10 mouse cellular contexts compared by ENCODE assay signal in the genomic region with DNA sequence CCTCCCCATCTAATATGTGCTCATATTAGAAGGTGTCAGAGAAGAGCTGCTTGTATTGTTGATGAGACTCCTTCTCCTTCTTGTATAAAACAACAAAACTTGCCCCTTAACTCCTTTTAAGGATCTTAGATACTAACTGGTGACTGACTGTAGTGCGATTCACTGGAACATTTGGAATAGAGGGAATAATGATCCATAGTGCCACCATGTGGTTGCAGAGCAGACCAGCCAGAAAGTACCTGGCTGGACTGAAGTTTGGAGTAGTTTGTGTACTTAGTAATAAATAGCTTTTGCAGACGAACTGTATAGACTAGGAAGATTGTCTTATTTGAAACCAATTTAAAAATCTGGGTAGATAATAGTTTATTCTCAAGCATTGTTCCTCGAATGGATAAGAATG. TPM values are rescaled to one million over a fixed set of nuclear protein-coding genes. Genes with fewer than 3 reads are reported as not detected.
DNase-seq lines count a peak whose midpoint lies in the region; ATAC-seq and TF ChIP-seq lines count a peak whose summit lies in the region.
"Had no signal": no experiment of that assay in that cellular context is flagged by ENCODE, and none has a peak within 500 bp of the region (broad histone marks: within the 10 kb centered on the region; RNA-seq: fewer than 3 reads in every experiment).

No protein-coding gene starts in this region.

- H3K4me3 ChIP-seq in forebrain, postnatal 0 days (ENCODE audit: low read depth, low read length) = no peak overlapping the region
- no peak overlapping the region for H3K4me3 ChIP-seq in forebrain, embryonic 15.5 days
- H3K4me3 ChIP-seq: embryonic facial prominence, embryonic 13.5 days; megakaryocyte, embryonic 14.5 days had no signal

- peak; percentile 41 for DNase-seq in forebrain, postnatal 0 days
- DNase-seq in left cerebral cortex, postnatal 14 days (ENCODE audit: low spot score in 2 of 2) = peak; percentile 17 to 28
- no peak for DNase-seq in left cerebral cortex, postnatal 10 days (ENCODE audit: extremely low spot score in 1 of 2, low spot score in 2 of 2)
- peak; percentile 73 for DNase-seq in NIH3T3 (ENCODE audit: low read depth)
- DNase-seq in lung, postnatal 10 days = peak; percentile 36
- no peak for DNase-seq in T-cell, adult 2 months (ENCODE audit: low spot score)

- H3K36me3 ChIP-seq in forebrain, postnatal 0 days (ENCODE audit: insufficient read depth) = no peaks in the 10 kb centered on the region
- H3K36me3 ChIP-seq in forebrain, embryonic 15.5 days = no peaks in the 10 kb centered on the region
- H3K36me3 ChIP-seq: embryonic facial prominence, embryonic 13.5 days had no signal

- no peaks in the 10 kb centered on the region for H3K27me3 ChIP-seq in forebrain, postnatal 0 days (ENCODE audit: insufficient read depth, low read length)
- H3K27me3 ChIP-seq in forebrain, embryonic 15.5 days = no peaks in the 10 kb centered on the region
- H3K27me3 ChIP-seq: embryonic facial prominence, embryonic 13.5 days; megakaryocyte, embryonic 14.5 days had no signal

- TF ChIP-seq CTCF in forebrain, postnatal 0 days (IDR thresholded peaks at IDR 0.05; ENCODE audit: low read depth) = peak; percentile 67

- no peaks in the 10 kb centered on the region for H3K4me1 ChIP-seq in forebrain, postnatal 0 days (ENCODE audit: insufficient read depth)
- no peaks in the 10 kb centered on the region for H3K4me1 ChIP-seq in forebrain, embryonic 15.5 days
- H3K4me1 ChIP-seq: embryonic facial prominence, embryonic 13.5 days; megakaryocyte, embryonic 14.5 days had no signal

- 48% methylated on average over 3 of the region's 3 CpGs for WGBS in forebrain, postnatal 0 days
- WGBS in forebrain, embryonic 15.5 days = 54% methylated on average over 3 of the region's 3 CpGs

- H3K9ac ChIP-seq in forebrain, postnatal 0 days = no peak overlapping the region
- no peak overlapping the region for H3K9ac ChIP-seq in forebrain, embryonic 15.5 days (replicated peaks)
- H3K9ac ChIP-seq: embryonic facial prominence, embryonic 13.5 days had no signal

- intact Hi-C loops in left cerebral cortex, postnatal 14 days (cut with DNase I) = loop anchor here (5.0 kb wide), 3 partner anchors 83 to 272 kb away; no protein-coding TSS in a partner anchor
- intact Hi-C loops in left cerebral cortex, postnatal 10 days (cut with DNase I) = loop anchor here (5.0 to 10.0 kb wide), 2 partner anchors 92 to 275 kb away; no protein-coding TSS in a partner anchor

- no peak overlapping the region for H3K4me2 ChIP-seq in forebrain, postnatal 0 days (ENCODE audit: low read depth)
- no peak overlapping the region for H3K4me2 ChIP-seq in forebrain, embryonic 15.5 days (replicated peaks)
- H3K4me2 ChIP-seq: embryonic facial prominence, embryonic 13.5 days had no signal

- H3K9me3 ChIP-seq in forebrain, postnatal 0 days (ENCODE audit: low read length) = no peaks in the 10 kb centered on the region
- H3K9me3 ChIP-seq in forebrain, embryonic 15.5 days = no peaks in the 10 kb centered on the region
- H3K9me3 ChIP-seq: embryonic facial prominence, embryonic 13.5 days; megakaryocyte, embryonic 14.5 days had no signal

- no peak overlapping the region for H3K27ac ChIP-seq in forebrain, postnatal 0 days (ENCODE audit: low read depth, low read length)
- H3K27ac ChIP-seq in forebrain, embryonic 15.5 days (replicated peaks) = no peak overlapping the region
- H3K27ac ChIP-seq: embryonic facial prominence, embryonic 13.5 days had no signal

- ATAC-seq in forebrain, postnatal 0 days = no peak
- ATAC-seq in forebrain, embryonic 15.5 days (replicated peaks) = no peak
- no peak for ATAC-seq in monocyte, adult 5-6 weeks (replicated peaks; ENCODE audit: insufficient number of reproducible peaks, low FRiP score, low TSS enrichment, poor library complexity, severe bottlenecking)

RNA-seq across cellular contexts. Expression of a gene that starts 47.8 kb away (rescaled TPM):
- 37.9 and 43.6 TPM in 2 replicates for total RNA-seq in forebrain, postnatal 0 days (2014; rRNA removed)
- 6.4 and 12.6 TPM in 2 replicates for polyA plus RNA-seq in forebrain, postnatal 0 days (2015; fragmentation: Nextera tagmentation; extraction: Ambion mirVana)
- polyA plus RNA-seq in forebrain, embryonic 15.5 days (2015; fragmentation: Nextera tagmentation; extraction: Ambion mirVana) = 25.2 and 25.8 TPM in 2 replicates
- total RNA-seq in left cerebral cortex, postnatal 14 days (2021) = 10 to 100 TPM; 50.9 to 54.8 TPM
- 10 to 100 TPM; 60.4 to 62.3 TPM for total RNA-seq in left cerebral cortex, postnatal 10 days (2021)
- 60.0 to 94.2 TPM (median 75.4 TPM) in 3 replicates for total RNA-seq in monocyte, adult 5-6 weeks (2017)

RNA-seq across cellular contexts. Expression of a gene that starts 58.6 kb away (rescaled TPM):
- 27.2 and 27.4 TPM in 2 replicates for total RNA-seq in forebrain, postnatal 0 days (2014; rRNA removed)
- polyA plus RNA-seq in forebrain, postnatal 0 days (2015; fragmentation: Nextera tagmentation; extraction: Ambion mirVana) = 17.8 and 20.6 TPM in 2 replicates
- polyA plus RNA-seq in forebrain, embryonic 15.5 days (2015; fragmentation: Nextera tagmentation; extraction: Ambion mirVana) = 15.3 and 19.3 TPM in 2 replicates
- 10 to 100 TPM; 10.1 to 11.5 TPM for total RNA-seq in left cerebral cortex, postnatal 14 days (2021)
- total RNA-seq in left cerebral cortex, postnatal 10 days (2021) = 10 to 100 TPM; 10.9 to 11.8 TPM
- total RNA-seq in monocyte, adult 5-6 weeks (2017) = 1.3 to 3.2 TPM (median 2.4 TPM) in 3 replicates

Comparison
In these comparisons a context has a peak if more than half of its experiments do, and no peak if none do; other contexts are left out.
1. DNase-seq: peak in forebrain, postnatal 0 days (single experiment), left cerebral cortex, postnatal 14 days (2 of 2), NIH3T3 (single experiment) and lung, postnatal 10 days (single experiment); none in left cerebral cortex, postnatal 10 days (0 of 2) and T-cell, adult 2 months (single experiment).